Mouse (Mus musculus) megakaryocyte, embryonic 14.5 days (primary cell): ENCODE results near the gene 4930562C15Rik.

Source experiments
- FLI1 ChIP-seq: IDR thresholded peaks from 2 replicates; pipeline ENCODE4 v1.6.1; 2012; ENCODE audit warnings: low read length, inconsistent platforms, mixed read lengths
- GATA1 ChIP-seq: IDR thresholded peaks from 3 replicates; pipeline ENCODE4 v1.6.1; 2012; ENCODE audit warnings: mixed read lengths, low read length, inconsistent platforms, borderline replicate concordance

- TF ChIP-seq GATA1 (no peak), FLI1 (no peak)
Measured at GRCm38 (mm10) chr16:4791332-4791731, 43.9 kb upstream of the 4930562C15Rik start.
